Mouse (Mus musculus) stomach, postnatal 0 days (tissue): ENCODE data around the gene Itpr3. TPM values are rescaled to one million over a fixed set of nuclear protein-coding genes. Genes with fewer than 3 reads are reported as not detected.

Experiments
- ATAC-seq: fragments of 200-750 bp; cut with Nextera tagmentation; 2 replicates; pipeline ENCODE4 v1.8.0; 2017; ENCODE audit not compliant: low FRiP score, low TSS enrichment
- DNase-seq: peaks from one replicate; pipeline ENCODE4 v3.0.0-alpha.2; 2016; ENCODE audit warnings: low spot score
- H3K27ac ChIP-seq: fragments of 300-500 bp; sonication (generic); replicated peaks from 2 replicates; pipeline ENCODE4 v1.5.1; 2014; ENCODE audit warnings: mild to moderate bottlenecking, control low read depth
- H3K27me3 ChIP-seq: fragments of 300-500 bp; sonication (generic); 2 replicates; pipeline ENCODE4 v1.6.1; 2014; ENCODE audit warnings: low read length; ENCODE audit not compliant: control insufficient read depth, insufficient read depth
- H3K36me3 ChIP-seq: fragments of 300-500 bp; sonication (generic); 2 replicates; pipeline ENCODE4 v1.6.1; 2014; ENCODE audit warnings: low read length, mixed read lengths; ENCODE audit not compliant: control insufficient read depth, insufficient read depth
- H3K4me1 ChIP-seq: fragments of 300-500 bp; sonication (generic); replicated peaks from 2 replicates; pipeline ENCODE4 v1.6.1; 2014; ENCODE audit warnings: antibody characterized with exemption; ENCODE audit not compliant: control insufficient read depth, insufficient read depth
- H3K4me2 ChIP-seq: fragments of 300-500 bp; sonication (generic); replicated peaks from 2 replicates; pipeline ENCODE4 v1.6.1; 2014; ENCODE audit warnings: low read depth, mild to moderate bottlenecking, control low read depth, moderate library complexity
- H3K4me3 ChIP-seq: fragments of 300-500 bp; sonication (generic); 2 replicates; pipeline ENCODE4 v1.5.1; 2014; ENCODE audit warnings: low read depth, low read length, control low read depth
- H3K9ac ChIP-seq: fragments of 300-500 bp; sonication (generic); 2 replicates; pipeline ENCODE4 v1.6.1; 2014; ENCODE audit warnings: mild to moderate bottlenecking, low read length, control low read depth, mixed read lengths
- H3K9me3 ChIP-seq: fragments of 300-500 bp; sonication (generic); 2 replicates; pipeline ENCODE4 v1.6.1; 2016; ENCODE audit warnings: low read length; ENCODE audit not compliant: control insufficient read depth
- CTCF ChIP-seq: IDR thresholded peaks from 2 replicates; pipeline ENCODE4 v1.5.1; 2016; ENCODE audit warnings: antibody characterized with exemption, low read depth, mild to moderate bottlenecking, moderate library complexity
- EP300 ChIP-seq: optimal IDR thresholded peaks from 2 replicates; pipeline ENCODE3; 2016; ENCODE audit warnings: antibody characterized with exemption
- WGBS: fragments of 180-500 bp; shearing (Covaris S2); extraction: QIAGEN DNeasy Blood & Tissue Kit; methylation state at CpG from one replicate; pipeline ENCODE4 v1.1.7; 2014; 5-methylcytosine and 5-hydroxymethylcytosine counted together
- polyA plus RNA-seq: library from polyadenylated mRNA; unstranded; fragments of >200 nt; fragmentation: Nextera tagmentation; extraction: Ambion mirVana; gene quantifications from 2 replicates; pipeline ENCODE4 v1.2.1, GENCODE M21; 2015

Gene Itpr3
- polyA plus RNA-seq, 1 experiment from 2014 or later = 5.9 TPM

DNA sequence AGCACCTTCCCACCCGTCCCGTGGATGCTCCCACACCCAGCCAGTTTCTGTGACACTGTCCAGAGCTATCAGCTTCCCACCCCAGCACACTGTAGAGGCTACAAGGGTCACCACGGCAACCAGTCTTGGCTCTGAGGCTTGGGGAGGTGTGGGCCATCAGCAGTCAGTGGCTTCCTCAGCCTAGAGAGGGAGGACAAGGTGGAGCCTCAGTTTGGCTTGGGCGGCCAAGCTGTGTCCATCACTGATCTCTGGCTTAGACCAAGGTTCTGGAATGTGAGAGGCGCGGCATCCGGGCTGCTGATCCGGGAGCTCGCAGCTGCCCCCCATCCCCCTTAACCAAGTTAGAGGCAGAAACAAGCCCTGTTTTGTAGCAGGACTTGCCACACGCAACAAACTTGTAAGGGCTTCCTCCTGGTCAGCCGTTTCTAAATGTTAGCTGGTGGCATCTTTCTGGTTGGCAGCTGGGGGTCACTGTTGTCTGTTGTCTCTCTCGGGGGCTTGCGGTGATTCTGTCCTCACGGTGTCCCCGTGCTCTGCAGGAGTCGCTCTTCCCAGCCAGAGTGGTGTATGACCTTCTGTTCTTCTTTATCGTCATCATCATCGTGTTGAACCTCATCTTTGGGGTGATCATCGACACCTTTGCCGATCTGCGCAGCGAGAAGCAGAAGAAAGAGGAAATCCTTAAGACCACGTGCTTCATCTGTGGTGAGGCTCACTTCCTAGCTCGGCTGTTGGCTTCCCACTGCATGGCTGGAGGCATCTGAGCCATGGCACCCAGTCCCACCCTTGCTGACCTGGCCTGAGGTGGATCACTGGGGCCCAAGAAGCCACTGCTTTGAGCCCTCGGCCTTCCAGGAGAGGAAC lies 61.8 kb downstream of the Itpr3 start:
- 74% methylated on average over 25 of the region's 25 CpGs for WGBS
- DNase-seq = no peak
- TF ChIP-seq EP300 = no peak
- TF ChIP-seq CTCF = 0 out of 2 replicates have a peak, but pooled peaks have one; percentile 18

DNA sequence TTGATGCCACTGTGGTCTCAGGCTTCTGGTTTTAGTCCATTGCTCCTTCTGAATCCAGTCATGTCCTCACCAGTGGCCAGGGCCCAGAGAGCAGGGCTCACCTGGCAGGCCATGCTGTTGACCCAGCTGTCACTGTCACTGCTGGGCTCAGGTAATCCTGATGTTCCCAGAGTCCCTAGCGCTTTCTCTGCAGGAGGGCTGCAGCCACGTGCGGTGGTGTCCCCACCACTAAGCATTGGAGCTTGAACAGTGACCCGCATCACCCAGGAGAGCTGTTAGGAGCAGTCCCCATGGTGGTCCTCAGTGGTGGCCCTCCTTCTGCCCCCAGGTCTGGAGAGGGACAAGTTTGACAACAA lies 62.4 kb downstream of the Itpr3 start:
- DNase-seq (no peak), ATAC-seq (no peak)
- TF ChIP-seq EP300 = no peak
- Histone ChIP-seq H3K36me3 (peaks cover 23% of the 10 kb centered on the region), H3K27me3 (no peaks in the 10 kb centered on the region), H3K9ac (no peak overlapping the region), H3K4me2 (no peak overlapping the region), H3K27ac (no peak overlapping the region), H3K9me3 (no peaks in the 10 kb centered on the region), H3K4me3 (no peak overlapping the region), H3K4me1 (0 out of 2 replicates have a peak, but pooled peaks cover 2% of the 10 kb centered on the region)
- 72% methylated on average over 4 of the region's 4 CpGs for WGBS

More for the DNA sequence above, 61.8 kb downstream of the Itpr3 start:
- 0 out of 2 replicates have a peak, but pooled peaks cover 2% of the 10 kb centered on the region for H3K4me1 ChIP-seq
- H3K4me2 ChIP-seq = no peak overlapping the region
- H3K27ac ChIP-seq = no peak overlapping the region
- H3K9me3 ChIP-seq = no peaks in the 10 kb centered on the region
- ATAC-seq = no peak
- peaks cover 23% of the 10 kb centered on the region for H3K36me3 ChIP-seq
- no peak overlapping the region for H3K4me3 ChIP-seq
- no peak overlapping the region for H3K9ac ChIP-seq
- H3K27me3 ChIP-seq = no peaks in the 10 kb centered on the region

DNA sequence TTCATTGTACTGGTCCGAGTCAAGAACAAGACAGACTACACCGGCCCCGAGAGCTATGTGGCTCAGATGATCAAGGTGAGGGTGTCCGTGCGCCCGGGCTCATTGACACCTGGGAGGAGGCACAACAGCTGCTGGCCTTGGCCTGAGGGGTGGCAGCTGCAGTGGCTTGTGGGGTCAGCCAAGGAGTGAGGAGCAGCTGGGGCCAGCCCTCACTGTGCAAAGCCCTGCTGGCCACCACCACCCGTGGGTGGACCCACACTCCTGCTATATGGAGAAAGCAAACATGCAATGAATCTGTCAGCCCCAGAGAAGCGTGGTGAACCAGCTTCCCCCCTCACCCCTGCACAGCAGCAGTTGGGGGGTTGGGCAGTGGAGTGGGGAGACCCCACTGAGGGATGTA lies 62.9 kb downstream of the Itpr3 start:
- H3K4me1 ChIP-seq = 0 out of 2 replicates have a peak, but pooled peaks cover 2% of the 10 kb centered on the region
- no peaks in the 10 kb centered on the region for H3K9me3 ChIP-seq
- H3K4me3 ChIP-seq = no peak overlapping the region
- H3K9ac ChIP-seq = no peak overlapping the region
- H3K27ac ChIP-seq = no peak overlapping the region
- WGBS = 59% methylated on average over 8 of the region's 8 CpGs
- no peak for DNase-seq
- H3K4me2 ChIP-seq = no peak overlapping the region
- no peak for TF ChIP-seq EP300
- TF ChIP-seq CTCF = no peak
- no peaks in the 10 kb centered on the region for H3K27me3 ChIP-seq
- H3K36me3 ChIP-seq = peaks cover 23% of the 10 kb centered on the region
- no peak for ATAC-seq

DNA sequence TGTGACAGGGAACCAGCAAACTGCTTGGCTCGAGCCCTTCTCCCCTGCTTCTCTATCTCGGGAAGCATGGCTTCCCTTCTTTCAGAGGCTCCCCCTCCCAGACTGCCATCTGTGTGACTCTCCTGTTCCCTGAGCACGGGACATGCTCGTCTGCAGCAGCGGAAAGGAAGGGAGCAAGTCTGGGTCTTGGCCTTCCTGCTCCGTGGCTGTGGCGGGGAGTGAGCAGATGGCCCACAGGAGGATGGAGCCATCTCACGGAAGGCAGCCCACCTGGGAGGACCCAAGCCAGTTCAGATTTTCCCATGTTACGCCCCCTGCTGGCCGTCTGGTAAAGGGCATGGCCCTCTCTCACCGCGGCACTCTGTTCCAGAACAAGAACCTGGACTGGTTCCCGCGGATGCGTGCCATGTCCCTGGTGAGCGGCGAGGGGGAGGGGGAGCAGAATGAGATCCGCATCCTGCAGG lies 63.5 kb downstream of the Itpr3 start:
- no peaks in the 10 kb centered on the region for H3K27me3 ChIP-seq
- H3K4me3 ChIP-seq = no peak overlapping the region
- H3K9ac ChIP-seq = no peak overlapping the region; the same call in 1 of the 2 replicates
- H3K4me2 ChIP-seq = no peak overlapping the region; the same call in 1 of the 2 replicates
- no peak overlapping the region for H3K27ac ChIP-seq
- H3K4me1 ChIP-seq = 0 out of 2 replicates have a peak, but pooled peaks cover 2% of the 10 kb centered on the region
- no peaks in the 10 kb centered on the region for H3K9me3 ChIP-seq
- ATAC-seq (no peak; the same call in 1 of the 2 replicates), DNase-seq (peak; percentile 63)
- TF ChIP-seq CTCF = peak; percentile 80
- no peak for TF ChIP-seq EP300
- H3K36me3 ChIP-seq = peaks cover 23% of the 10 kb centered on the region
- WGBS = 27% methylated on average over 17 of the region's 18 CpGs

DNA sequence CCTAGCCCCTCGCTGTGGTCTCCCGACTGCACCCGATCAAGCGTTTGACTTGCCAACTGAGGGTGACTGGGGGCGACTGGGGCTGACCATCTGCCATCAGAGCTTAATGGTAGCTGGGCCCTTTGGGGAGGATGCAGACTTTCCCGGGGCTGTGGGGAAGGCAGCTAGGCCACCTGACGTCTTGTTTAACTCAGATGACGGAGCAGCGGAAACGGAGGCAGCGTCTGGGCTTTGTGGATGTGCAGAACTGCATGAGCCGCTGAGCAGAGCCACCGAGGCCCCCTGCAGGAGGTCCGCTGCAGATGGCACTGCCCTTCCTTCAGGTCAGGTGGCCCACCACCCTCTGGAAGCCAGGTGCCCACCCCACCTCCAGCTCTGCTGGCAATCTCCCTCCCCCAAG lies 64.2 kb downstream of the Itpr3 start:
- Histone ChIP-seq H3K9ac (peak overlapping the region; percentile 8), H3K4me3 (no peak overlapping the region), H3K4me1 (0 out of 2 replicates have a peak, but pooled peaks cover 2% of the 10 kb centered on the region), H3K9me3 (no peaks in the 10 kb centered on the region), H3K27ac (no peak overlapping the region; the same call in 1 of the 2 replicates), H3K27me3 (no peaks in the 10 kb centered on the region), H3K36me3 (peaks cover 21% of the 10 kb centered on the region), H3K4me2 (peak overlapping the region; percentile 5; the same call in 1 of the 2 replicates)
- 63% methylated on average over 14 of the region's 14 CpGs for WGBS
- TF ChIP-seq CTCF (no peak; the same call in 1 of the 2 replicates), EP300 (no peak)
- ATAC-seq (no peak), DNase-seq (no peak)

DNA sequence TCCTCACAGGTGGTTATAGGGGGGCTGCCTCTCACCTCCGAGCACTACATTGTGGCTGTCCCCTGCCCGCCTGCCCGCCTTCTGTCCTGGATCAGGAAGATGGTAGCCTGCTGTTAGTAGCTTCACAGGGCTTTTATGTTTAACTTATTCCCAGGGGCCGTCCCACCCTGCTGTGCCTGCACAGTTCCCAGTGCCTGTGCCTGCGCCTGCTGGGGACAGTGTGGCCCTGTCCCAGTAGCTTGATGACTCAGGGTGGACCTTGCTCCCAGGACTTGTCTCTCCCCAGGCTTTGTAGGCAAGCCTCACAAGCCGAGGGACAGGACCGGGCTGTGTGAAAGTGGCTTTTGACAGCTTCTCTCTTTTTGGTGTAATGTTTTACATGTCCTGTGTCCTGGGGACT lies 64.7 kb downstream of the Itpr3 start:
- peak; percentile 73 for ATAC-seq
- peaks cover 16% of the 10 kb centered on the region for H3K36me3 ChIP-seq
- H3K9me3 ChIP-seq = no peaks in the 10 kb centered on the region
- DNase-seq = peak; percentile 65
- H3K4me2 ChIP-seq = no peak overlapping the region
- no peaks in the 10 kb centered on the region for H3K27me3 ChIP-seq
- H3K27ac ChIP-seq = no peak overlapping the region; the same call in 1 of the 2 replicates
- no peak overlapping the region for H3K4me3 ChIP-seq
- no peak overlapping the region; the same call in 1 of the 2 replicates for H3K9ac ChIP-seq
- TF ChIP-seq EP300 = no peak
- TF ChIP-seq CTCF = no peak
- H3K4me1 ChIP-seq = 0 out of 2 replicates have a peak, but pooled peaks cover 2% of the 10 kb centered on the region
- 86% methylated on average over 7 of the region's 7 CpGs for WGBS
